Mouse (Mus musculus) central nervous system, embryonic 11.5 days (tissue): ENCODE measurements around the gene Wbp4. TPM values are rescaled to one million over a fixed set of nuclear protein-coding genes. Genes with fewer than 3 reads are reported as not detected.

Experiments
- polyA plus RNA-seq: library from polyadenylated mRNA; depleted of rRNA; stranded (reverse); fragments of >200 nt; gene quantifications from 2 replicates; pipeline ENCODE4 v1.2.3, GENCODE M21; 2012; rRNA removed

Wbp4 gene
- 29.7 and 53.5 TPM in 2 replicates for polyA plus RNA-seq

GRCm38 (mm10) chr14:79481339-79482151 is at the start of gene Wbp4:
Gene Wbp4 (minus strand): TSS chr14:79481520.

GRCm38 (mm10) chr14:79480624-79481338 is 539 bp downstream of the Wbp4 start, which contains the start of gene Elf1:
Gene Elf1 (plus strand): TSS chr14:79481194.

DNA sequence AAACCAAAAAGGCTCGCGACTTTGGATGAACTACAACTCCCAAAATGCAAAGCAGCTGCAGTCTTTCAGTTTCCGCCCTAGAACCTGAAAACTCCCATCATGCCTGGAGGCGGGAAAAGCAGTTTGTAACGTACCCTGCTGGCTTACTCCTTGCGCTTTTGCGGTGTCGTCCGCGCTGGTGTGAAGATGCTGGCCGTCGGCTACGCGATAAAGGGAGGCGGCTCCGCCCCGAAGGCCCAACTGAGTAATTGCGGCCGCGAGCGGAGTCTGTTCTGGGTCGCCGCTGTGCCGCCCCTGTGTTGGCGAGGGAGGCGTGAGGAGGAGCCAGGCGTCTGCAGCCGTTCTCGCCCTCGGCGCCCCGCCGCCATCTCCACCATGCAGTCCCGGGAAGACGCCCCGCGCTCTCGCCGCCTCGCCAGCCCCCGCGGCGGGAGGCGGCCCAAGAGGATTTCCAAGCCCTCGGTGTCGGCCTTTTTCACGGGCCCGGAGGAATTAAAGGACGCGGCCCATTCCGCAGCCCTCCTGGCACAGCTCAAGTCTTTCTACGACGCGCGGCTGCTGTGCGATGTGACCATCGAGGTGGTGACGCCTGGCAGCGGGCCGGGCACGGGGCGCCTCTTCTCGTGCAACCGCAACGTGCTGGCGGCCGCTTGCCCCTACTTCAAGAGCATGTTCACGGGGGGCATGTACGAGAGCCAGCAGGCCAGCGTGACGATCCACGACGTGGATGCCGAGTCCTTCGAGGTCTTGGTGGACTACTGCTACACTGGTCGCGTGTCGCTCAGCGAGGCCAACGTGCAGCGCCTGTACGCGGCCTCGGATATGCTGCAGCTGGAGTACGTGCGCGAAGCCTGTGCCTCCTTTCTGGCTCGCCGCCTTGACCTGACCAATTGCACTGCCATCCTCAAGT is 29.4 kb downstream of the Wbp4 start, which contains the start of gene Kbtbd6:
Kbtbd6 (plus strand) TSS at position 155 of the 910 bp plus-strand sequence.

DNA sequence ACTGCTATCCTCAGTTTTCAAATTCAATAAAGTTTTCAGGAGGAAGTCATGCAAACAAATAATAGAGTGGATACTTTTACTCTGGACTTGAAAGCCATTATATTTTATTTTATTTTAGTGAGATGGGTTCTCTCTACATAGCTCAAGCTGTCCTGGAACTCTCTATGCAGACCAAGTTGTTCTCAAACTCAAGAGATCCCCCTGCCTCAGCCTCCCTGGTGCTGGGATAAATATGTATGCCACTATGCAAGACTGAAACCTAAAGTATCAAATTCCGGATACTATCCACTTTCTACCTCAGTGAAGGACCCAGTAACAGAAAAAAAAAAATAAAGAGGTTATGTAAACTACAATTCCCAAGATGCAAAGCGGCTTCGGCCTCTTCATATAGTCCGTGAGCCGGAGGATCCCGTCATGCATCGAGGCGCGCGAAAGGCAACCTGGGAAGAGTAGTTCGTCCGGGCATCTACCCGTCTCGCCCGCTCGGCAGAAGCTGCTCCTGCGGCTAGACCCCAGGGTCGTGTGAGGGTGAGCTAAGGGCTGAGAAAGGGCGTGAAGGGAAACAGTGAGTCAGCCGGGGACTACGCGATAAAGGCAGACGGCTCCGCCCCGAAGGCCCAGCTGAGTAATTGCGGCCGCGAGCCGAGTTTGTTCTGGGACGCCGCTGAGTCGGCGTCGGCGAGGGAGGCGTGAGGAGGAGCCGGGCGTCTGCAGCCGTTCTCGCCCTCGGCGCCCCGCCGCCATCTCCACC is 55.2 kb downstream of the Wbp4 start, which contains the start of gene Kbtbd7:
Kbtbd7 (plus strand) TSS at position 533 of the 751 bp plus-strand sequence.

Other genes with a start within 250 kb of the Wbp4 start
- not detected in 2 replicates for gene Zfp957, start 234.2 kb downstream of the Wbp4 start, polyA plus RNA-seq
- 36.4 and 38.9 TPM in 2 replicates for gene Rgcc, start 179.9 kb downstream of the Wbp4 start, polyA plus RNA-seq
- 24.2 and 25.3 TPM in 2 replicates for gene Naa16, start 90.7 kb downstream of the Wbp4 start, polyA plus RNA-seq
- 6.3 and 7.1 TPM in 2 replicates for gene Mtrf1, start 83.7 kb downstream of the Wbp4 start, polyA plus RNA-seq
- gene Kbtbd7, start 55.0 kb downstream of the Wbp4 start, polyA plus RNA-seq = 8.4 and 11.1 TPM in 2 replicates
- 3.8 and 3.9 TPM in 2 replicates for gene Kbtbd6, start 29.7 kb downstream of the Wbp4 start, polyA plus RNA-seq
- gene Elf1, start 326 bp downstream of the Wbp4 start, polyA plus RNA-seq = 6.1 and 8.5 TPM in 2 replicates
- 97.9 and 121 TPM in 2 replicates for gene Sugt1, start 106.2 kb upstream of the Wbp4 start, polyA plus RNA-seq
- 5.7 and 13.1 TPM in 2 replicates for gene Cnmd, start 180.7 kb upstream of the Wbp4 start, polyA plus RNA-seq